Mouse (Mus musculus) inflammation-experienced regulatory T-cells (primary cell): ENCODE data around the gene Txlng. TPM values are rescaled to one million over a fixed set of nuclear protein-coding genes. Genes with fewer than 3 reads are reported as not detected.

Experiments used
- polyA plus RNA-seq, 2 experiments: library from polyadenylated mRNA; unstranded; fragments of 100-300 nt; shearing (Covaris generic); gene quantifications; one replicate each; pipeline ENCODE4 v1.2.1; 2017

The Txlng gene
- 10 to 100 TPM; 15.6 to 15.7 TPM for polyA plus RNA-seq

GRCm38 (mm10) chrX:162829203-162829708, at the start of gene Txlng:
TSS of gene Txlng (minus strand) at chrX:162829454.

GRCm38 (mm10) chrX:162760115-162760942, 68.9 kb downstream of the Txlng start, which contains the start of gene Rbbp7:
TSS of gene Rbbp7 (plus strand) at chrX:162760402.

Other genes with a start within 250 kb of the Txlng start
- under 1 TPM in 1 of 2 experiments, not detected in 1; 0.10 TPM for gene Reps2, start 185.8 kb downstream of the Txlng start, polyA plus RNA-seq
- 100 to 1,000 TPM; 233 to 245 TPM for gene Rbbp7, start 69.1 kb downstream of the Txlng start, polyA plus RNA-seq
- 10 to 100 TPM; 44.8 to 58.0 TPM for gene Syap1, start 59.0 kb upstream of the Txlng start, polyA plus RNA-seq
- 100 to 1,000 TPM; 219 to 241 TPM for gene Ctps2, start 71.8 kb upstream of the Txlng start, polyA plus RNA-seq
- gene S100g, start 135.1 kb upstream of the Txlng start, polyA plus RNA-seq = not detected